Mouse (Mus musculus): Measurements from ENCODE around the gene Bcdin3d. TPM values are rescaled to one million over a fixed set of nuclear protein-coding genes. Genes with fewer than 3 reads are reported as not detected.

The Bcdin3d gene
- polyA plus RNA-seq, 1 experiment: not detected

- Histone ChIP-seq H3K4me3 (ENCODE audit: insufficient read depth, low read depth, low read length) (no peak overlapping the region), H3K27ac (ENCODE audit: insufficient read depth, low read depth, low read length) (no peak overlapping the region), H3K4me1 (ENCODE audit: control insufficient read depth, insufficient read depth, low read length) (peaks cover 38% of the 10 kb centered on the region)
- TF ChIP-seq CTCF (IDR thresholded peaks at IDR 0.05; ENCODE audit: insufficient read depth, low read depth, low read length) (no peak), POLR2A (IDR thresholded peaks at IDR 0.05; ENCODE audit: insufficient read depth, low read depth, low read length) (no peak)
- WGBS: 89% methylated on average over 12 of the region's 12 CpGs
These were observed 40.6 kb downstream of the Bcdin3d start for GRCm38 (mm10) chr15:99433913-99434312.

DNA sequence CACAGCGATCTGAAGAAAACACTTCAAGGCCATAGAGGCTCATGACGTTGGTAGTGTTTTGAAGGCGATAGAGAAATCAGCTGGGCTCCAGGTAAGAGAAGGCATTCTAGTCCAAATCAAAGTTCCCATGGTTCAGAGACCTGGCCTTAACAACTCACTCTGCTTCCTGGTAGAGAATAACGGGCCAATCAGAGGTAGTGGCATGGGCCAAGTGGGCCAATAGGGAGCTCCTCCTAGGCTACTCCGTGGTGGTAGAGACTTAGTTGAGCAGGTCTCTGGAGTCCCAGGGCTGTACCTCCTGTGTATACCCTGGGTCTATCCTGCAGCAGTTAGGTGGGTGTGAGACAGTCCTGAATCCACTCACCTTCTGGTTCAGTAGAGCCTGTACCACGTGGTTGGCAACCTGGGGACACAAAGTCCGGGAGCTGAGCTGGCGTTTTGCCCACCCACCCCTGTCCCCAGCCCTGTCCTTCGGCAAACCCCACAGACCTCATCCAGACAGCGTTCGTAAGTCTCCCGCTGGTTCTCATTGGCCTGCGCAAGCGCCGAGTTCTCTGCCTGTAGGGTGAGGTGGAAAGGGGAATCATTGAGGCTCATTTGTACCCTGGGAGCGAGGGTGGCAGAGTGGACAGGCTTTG, 41.3 kb downstream of the Bcdin3d start:
- 88% methylated on average over 16 of the region's 16 CpGs for WGBS
- Histone ChIP-seq H3K4me3 (ENCODE audit: insufficient read depth, low read depth, low read length) (no peak overlapping the region), H3K4me1 (ENCODE audit: control insufficient read depth, insufficient read depth, low read length) (peaks cover 36% of the 10 kb centered on the region), H3K27ac (ENCODE audit: insufficient read depth, low read depth, low read length) (no peak overlapping the region)
- no peak for TF ChIP-seq POLR2A (IDR thresholded peaks at IDR 0.05; ENCODE audit: insufficient read depth, low read depth, low read length)
- TF ChIP-seq CTCF (IDR thresholded peaks at IDR 0.05; ENCODE audit: insufficient read depth, low read depth, low read length): no peak

- Histone ChIP-seq H3K4me3 (ENCODE audit: insufficient read depth, low read depth, low read length) (no peak overlapping the region), H3K4me1 (ENCODE audit: control insufficient read depth, insufficient read depth, low read length) (peaks cover 34% of the 10 kb centered on the region), H3K27ac (ENCODE audit: insufficient read depth, low read depth, low read length) (no peak overlapping the region)
- WGBS: 88% methylated on average over 8 of the region's 8 CpGs
- TF ChIP-seq CTCF (IDR thresholded peaks at IDR 0.05; ENCODE audit: insufficient read depth, low read depth, low read length) (no peak), POLR2A (IDR thresholded peaks at IDR 0.05; ENCODE audit: insufficient read depth, low read depth, low read length) (no peak)
These were observed 42.6 kb downstream of the Bcdin3d start for GRCm38 (mm10) chr15:99431967-99432366.

DNA sequence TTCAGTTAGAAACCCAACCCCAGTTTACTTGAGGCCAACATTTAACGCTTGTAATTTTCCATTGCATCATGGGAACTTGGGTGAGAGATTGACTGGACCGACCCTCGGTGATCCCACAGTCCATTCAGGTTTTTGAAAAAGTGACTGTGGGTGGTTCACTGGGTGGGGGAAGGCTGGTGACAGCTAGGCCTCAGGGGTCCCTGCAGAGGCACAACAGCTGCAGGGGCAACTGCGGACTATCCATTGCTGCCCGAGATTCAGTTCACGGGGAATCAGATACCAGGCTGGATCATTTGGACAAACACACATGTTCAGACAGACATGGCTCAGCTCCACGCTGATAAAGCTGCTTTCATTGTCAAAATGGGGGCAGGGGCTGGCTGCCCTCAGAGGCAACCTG, 43.0 kb downstream of the Bcdin3d start:
- H3K4me3 ChIP-seq (ENCODE audit: insufficient read depth, low read depth, low read length): no peak overlapping the region
- peaks cover 30% of the 10 kb centered on the region for H3K4me1 ChIP-seq (ENCODE audit: control insufficient read depth, insufficient read depth, low read length)
- H3K27ac ChIP-seq (ENCODE audit: insufficient read depth, low read depth, low read length): no peak overlapping the region
- TF ChIP-seq POLR2A (IDR thresholded peaks at IDR 0.05; ENCODE audit: insufficient read depth, low read depth, low read length) (no peak), CTCF (IDR thresholded peaks at IDR 0.05; ENCODE audit: insufficient read depth, low read depth, low read length) (no peak)
- 70% methylated on average over 7 of the region's 7 CpGs for WGBS

- Histone ChIP-seq H3K4me3 (ENCODE audit: insufficient read depth, low read depth, low read length) (no peak overlapping the region), H3K27ac (ENCODE audit: insufficient read depth, low read depth, low read length) (no peak overlapping the region), H3K4me1 (ENCODE audit: control insufficient read depth, insufficient read depth, low read length) (peaks cover 26% of the 10 kb centered on the region)
- 58% methylated on average over 10 of the region's 10 CpGs for WGBS
- TF ChIP-seq POLR2A (IDR thresholded peaks at IDR 0.05; ENCODE audit: insufficient read depth, low read depth, low read length) (no peak), CTCF (IDR thresholded peaks at IDR 0.05; ENCODE audit: insufficient read depth, low read depth, low read length) (no peak)
These were observed 43.5 kb downstream of the Bcdin3d start for GRCm38 (mm10) chr15:99431063-99431462.

- no peak for TF ChIP-seq CTCF (IDR thresholded peaks at IDR 0.05; ENCODE audit: insufficient read depth, low read depth, low read length)
- TF ChIP-seq POLR2A (IDR thresholded peaks at IDR 0.05; ENCODE audit: insufficient read depth, low read depth, low read length): no peak
- H3K27ac ChIP-seq (ENCODE audit: insufficient read depth, low read depth, low read length): no peak overlapping the region
- H3K4me3 ChIP-seq (ENCODE audit: insufficient read depth, low read depth, low read length): no peak overlapping the region
- H3K4me1 ChIP-seq (ENCODE audit: control insufficient read depth, insufficient read depth, low read length): peaks cover 21% of the 10 kb centered on the region; the same call in 1 of the 2 replicates
- 75% methylated on average over 8 of the region's 8 CpGs for WGBS
These were observed 44.1 kb downstream of the Bcdin3d start for GRCm38 (mm10) chr15:99430394-99430793.

- WGBS: 93% methylated on average over 9 of the region's 9 CpGs
- Histone ChIP-seq H3K4me3 (ENCODE audit: insufficient read depth, low read depth, low read length) (no peak overlapping the region), H3K27ac (ENCODE audit: insufficient read depth, low read depth, low read length) (no peak overlapping the region), H3K4me1 (ENCODE audit: control insufficient read depth, insufficient read depth, low read length) (peaks cover 6% of the 10 kb centered on the region)
- TF ChIP-seq POLR2A (IDR thresholded peaks at IDR 0.05; ENCODE audit: insufficient read depth, low read depth, low read length): no peak
- TF ChIP-seq CTCF (IDR thresholded peaks at IDR 0.05; ENCODE audit: insufficient read depth, low read depth, low read length): no peak
These were observed 50.6 kb downstream of the Bcdin3d start for GRCm38 (mm10) chr15:99423884-99424283.

DNA sequence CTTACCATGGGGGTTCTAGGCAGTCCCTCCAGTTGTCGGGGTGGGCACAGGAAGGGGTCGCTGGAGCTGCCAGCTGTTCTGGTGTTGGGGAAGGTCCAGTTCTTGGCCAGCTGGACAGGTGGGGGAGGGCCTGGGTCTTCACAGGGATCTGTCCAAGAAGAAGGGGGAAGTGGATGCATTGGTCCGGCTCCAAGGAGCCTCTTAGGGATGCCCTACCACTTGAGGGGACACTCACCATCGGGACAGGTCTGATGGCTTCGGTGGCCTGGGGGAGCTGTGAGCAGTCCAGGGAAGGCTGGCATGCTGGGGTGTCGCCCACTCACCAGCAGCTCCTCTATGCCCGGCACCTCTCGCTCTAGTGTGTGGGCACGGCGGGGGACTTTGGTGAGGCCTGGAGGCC, 51.4 kb downstream of the Bcdin3d start:
- Histone ChIP-seq H3K4me3 (ENCODE audit: insufficient read depth, low read depth, low read length) (no peak overlapping the region), H3K4me1 (ENCODE audit: control insufficient read depth, insufficient read depth, low read length) (peaks cover 6% of the 10 kb centered on the region), H3K27ac (ENCODE audit: insufficient read depth, low read depth, low read length) (no peak overlapping the region)
- no peak for TF ChIP-seq CTCF (IDR thresholded peaks at IDR 0.05; ENCODE audit: insufficient read depth, low read depth, low read length)
- no peak for TF ChIP-seq POLR2A (IDR thresholded peaks at IDR 0.05; ENCODE audit: insufficient read depth, low read depth, low read length)
- 84% methylated on average over 10 of the region's 10 CpGs for WGBS

DNA sequence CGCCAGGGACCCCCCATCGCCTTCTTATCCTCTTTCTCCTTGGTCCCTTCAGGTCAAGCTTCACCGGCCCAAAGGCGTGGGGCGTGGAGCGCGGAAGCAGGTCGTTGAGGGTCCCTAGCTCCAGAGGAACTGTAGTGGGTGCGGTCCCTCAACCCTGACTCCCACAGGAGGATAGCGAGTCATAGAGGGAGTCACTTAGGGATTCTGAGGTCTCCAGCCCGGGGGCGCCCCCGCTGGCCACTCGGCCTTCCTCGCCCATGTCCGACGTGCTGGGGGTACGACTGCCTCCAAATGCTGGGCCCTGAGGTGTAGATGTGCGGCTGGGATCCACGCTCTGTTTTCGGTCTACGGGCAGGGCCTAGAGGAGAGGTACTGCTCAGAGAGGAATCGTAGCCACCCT, 52.0 kb downstream of the Bcdin3d start:
- TF ChIP-seq CTCF (IDR thresholded peaks at IDR 0.05; ENCODE audit: insufficient read depth, low read depth, low read length): no peak
- no peak for TF ChIP-seq POLR2A (IDR thresholded peaks at IDR 0.05; ENCODE audit: insufficient read depth, low read depth, low read length)
- H3K4me1 ChIP-seq (ENCODE audit: control insufficient read depth, insufficient read depth, low read length): peaks cover 6% of the 10 kb centered on the region
- no peak overlapping the region for H3K27ac ChIP-seq (ENCODE audit: insufficient read depth, low read depth, low read length)
- 92% methylated on average over 23 of the region's 23 CpGs for WGBS
- no peak overlapping the region for H3K4me3 ChIP-seq (ENCODE audit: insufficient read depth, low read depth, low read length)
